Comparison of ENCODE assay signal across 12 mouse cellular contexts in genomic region chr1:35811380-35811779, GRCm38 (mm10).
DNase-seq lines count a peak whose midpoint lies in the region; ATAC-seq lines count a peak whose summit lies in the region.
"Had no signal": no experiment of that assay in that cellular context is flagged by ENCODE, and none has a peak within 500 bp of the region (broad histone marks: within the 10 kb centered on the region; RNA-seq: fewer than 3 reads in every experiment).

No protein-coding gene starts in this region.

- H3K27ac ChIP-seq in midbrain, embryonic 11.5 days (ENCODE audit: low read depth, low read length): no peak overlapping the region
- H3K27ac ChIP-seq in midbrain, embryonic 16.5 days (ENCODE audit: low read length): no peak overlapping the region
- no peak overlapping the region for H3K27ac ChIP-seq in hindbrain, embryonic 16.5 days (ENCODE audit: low read depth, low read length)
- H3K27ac ChIP-seq: heart, adult 2 months; layer of hippocampus, adult 2 months had no signal

- H3K9me3 ChIP-seq in midbrain, embryonic 11.5 days (ENCODE audit: control insufficient read depth, low read length): no peaks in the 10 kb centered on the region
- H3K9me3 ChIP-seq in midbrain, embryonic 16.5 days (replicated peaks; ENCODE audit: control insufficient read depth, low read length, poor library complexity, severe bottlenecking): no peaks in the 10 kb centered on the region
- no peaks in the 10 kb centered on the region for H3K9me3 ChIP-seq in hindbrain, embryonic 16.5 days (ENCODE audit: control insufficient read depth, low read length)

- H3K4me1 ChIP-seq in midbrain, embryonic 11.5 days (ENCODE audit: control insufficient read depth, insufficient read depth, low read length): no peaks in the 10 kb centered on the region
- no peaks in the 10 kb centered on the region for H3K4me1 ChIP-seq in midbrain, embryonic 16.5 days (ENCODE audit: control insufficient read depth, insufficient read depth, low read length)
- peaks cover 6% of the 10 kb centered on the region for H3K4me1 ChIP-seq in hindbrain, embryonic 16.5 days (ENCODE audit: control insufficient read depth, insufficient read depth, low read depth, low read length)

- no peak overlapping the region for H3K9ac ChIP-seq in midbrain, embryonic 11.5 days (ENCODE audit: low read length)
- H3K9ac ChIP-seq in midbrain, embryonic 16.5 days (ENCODE audit: low read depth, low read length): no peak overlapping the region
- H3K9ac ChIP-seq in hindbrain, embryonic 16.5 days (ENCODE audit: low read depth, low read length): no peak overlapping the region
- H3K9ac ChIP-seq: lung, embryonic 14.5 days had no signal

- H3K27me3 ChIP-seq in midbrain, embryonic 11.5 days (ENCODE audit: control insufficient read depth, insufficient read depth, low read length): no peaks in the 10 kb centered on the region
- H3K27me3 ChIP-seq in midbrain, embryonic 16.5 days (ENCODE audit: control insufficient read depth, insufficient read depth, low read depth, low read length): no peaks in the 10 kb centered on the region
- H3K27me3 ChIP-seq in hindbrain, embryonic 16.5 days (replicated peaks; ENCODE audit: control insufficient read depth, insufficient read depth, low read length): no peaks in the 10 kb centered on the region

- ATAC-seq in midbrain, embryonic 11.5 days (ENCODE audit: low FRiP score): no peak
- ATAC-seq in midbrain, embryonic 16.5 days: no peak
- peak; percentile 68 for ATAC-seq in hindbrain, embryonic 16.5 days
- no peak for ATAC-seq in inflammation-experienced regulatory T-cells, adult 6 months

- H3K36me3 ChIP-seq in midbrain, embryonic 11.5 days (ENCODE audit: control insufficient read depth, insufficient read depth, low read length): no peaks in the 10 kb centered on the region
- no peaks in the 10 kb centered on the region for H3K36me3 ChIP-seq in midbrain, embryonic 16.5 days (ENCODE audit: control insufficient read depth, insufficient read depth, low read length)
- H3K36me3 ChIP-seq in hindbrain, embryonic 16.5 days (ENCODE audit: control insufficient read depth, insufficient read depth, low read length): no peaks in the 10 kb centered on the region

- H3K4me3 ChIP-seq in midbrain, embryonic 11.5 days (ENCODE audit: low read depth, low read length): no peak overlapping the region
- no peak overlapping the region for H3K4me3 ChIP-seq in midbrain, embryonic 16.5 days (ENCODE audit: low read depth, low read length)
- H3K4me3 ChIP-seq in hindbrain, embryonic 16.5 days (ENCODE audit: low read length): no peak overlapping the region
- H3K4me3 ChIP-seq: erythroblast, embryonic 14.5 days; heart, adult 2 months; layer of hippocampus, adult 2 months had no signal

- 69% methylated on average over 6 of the region's 6 CpGs for WGBS in midbrain, embryonic 11.5 days
- WGBS in midbrain, embryonic 16.5 days: 52% methylated on average over 6 of the region's 6 CpGs
- WGBS in hindbrain, embryonic 16.5 days: 30% methylated on average over 6 of the region's 6 CpGs

- DNase-seq in midbrain, embryonic 11.5 days (ENCODE audit: low spot score, missing footprints): peak; percentile 54
- DNase-seq in cerebellum, postnatal 10 days: peak; percentile 86 to 89
- peak; percentile 4 for DNase-seq in retina, postnatal 7 days (ENCODE audit: low read depth, low spot score)
- DNase-seq in spleen, postnatal 4 days (ENCODE audit: low spot score in 2 of 2): no peak
- DNase-seq: heart, adult 2 months; lung, embryonic 14.5 days; thymus, adult 2 months had no signal

- H3K4me2 ChIP-seq in midbrain, embryonic 11.5 days: no peak overlapping the region
- no peak overlapping the region for H3K4me2 ChIP-seq in midbrain, embryonic 16.5 days (ENCODE audit: low read length)
- H3K4me2 ChIP-seq in hindbrain, embryonic 16.5 days (ENCODE audit: low read length): no peak overlapping the region
- H3K4me2 ChIP-seq: lung, embryonic 14.5 days had no signal

Comparison
In these comparisons a context has a peak if more than half of its experiments do, and no peak if none do; other contexts are left out.
1. DNase-seq: peak in midbrain, embryonic 11.5 days (single experiment), cerebellum, postnatal 10 days (2 of 2) and retina, postnatal 7 days (single experiment); none in spleen, postnatal 4 days (0 of 2).